Mouse (Mus musculus) cortical plate, adult 2 months (tissue): Measurements from ENCODE around the gene Xrcc5. TPM values are rescaled to one million over a fixed set of nuclear protein-coding genes. Genes with fewer than 3 reads are reported as not detected.

Experiments
- H3K27ac ChIP-seq: fragments of 200-500 bp; 2 replicates; pipeline ENCODE4 v1.5.1; 2012; ENCODE audit warnings: low read length, control low read depth, inconsistent platforms; ENCODE audit not compliant: insufficient read depth
- H3K4me1 ChIP-seq: fragments of 200-500 bp; 2 replicates; pipeline ENCODE4 v1.6.1; 2011; ENCODE audit warnings: low read length; ENCODE audit not compliant: control insufficient read depth, insufficient read depth
- H3K4me3 ChIP-seq: fragments of 200-500 bp; 2 replicates; pipeline ENCODE4 v1.5.1; 2011; ENCODE audit warnings: mild to moderate bottlenecking, low read length, control low read depth; ENCODE audit not compliant: insufficient read depth
- CTCF ChIP-seq: fragments of 200-500 bp; IDR thresholded peaks from 2 replicates; pipeline ENCODE4 v1.5.1; 2011; ENCODE audit warnings: mild to moderate bottlenecking, control low read depth, low read length; ENCODE audit not compliant: insufficient read depth; ENCODE audit errors: extremely low read depth
- POLR2A ChIP-seq: fragments of 200-500 bp; IDR thresholded peaks from 2 replicates; pipeline ENCODE4 v1.6.1; 2011; ENCODE audit warnings: mild to moderate bottlenecking, low read length, control low read depth; ENCODE audit not compliant: insufficient read depth; ENCODE audit errors: extremely low read depth
- polyA plus RNA-seq: library from polyadenylated mRNA; depleted of rRNA; stranded (reverse); fragments of >200 nt; gene quantifications from 2 replicates; pipeline ENCODE4 v1.2.3, GENCODE M21; 2012

Xrcc5 gene
- polyA plus RNA-seq, 1 experiment: 13.0 TPM

- H3K4me3 ChIP-seq: no peak overlapping the region
- TF ChIP-seq POLR2A: no peak
- no peak for TF ChIP-seq CTCF
- H3K27ac ChIP-seq: no peak overlapping the region
- no peaks in the 10 kb centered on the region for H3K4me1 ChIP-seq
Measured at GRCm38 (mm10) chr1:72378151-72378550, 70.9 kb downstream of the Xrcc5 start.

DNA sequence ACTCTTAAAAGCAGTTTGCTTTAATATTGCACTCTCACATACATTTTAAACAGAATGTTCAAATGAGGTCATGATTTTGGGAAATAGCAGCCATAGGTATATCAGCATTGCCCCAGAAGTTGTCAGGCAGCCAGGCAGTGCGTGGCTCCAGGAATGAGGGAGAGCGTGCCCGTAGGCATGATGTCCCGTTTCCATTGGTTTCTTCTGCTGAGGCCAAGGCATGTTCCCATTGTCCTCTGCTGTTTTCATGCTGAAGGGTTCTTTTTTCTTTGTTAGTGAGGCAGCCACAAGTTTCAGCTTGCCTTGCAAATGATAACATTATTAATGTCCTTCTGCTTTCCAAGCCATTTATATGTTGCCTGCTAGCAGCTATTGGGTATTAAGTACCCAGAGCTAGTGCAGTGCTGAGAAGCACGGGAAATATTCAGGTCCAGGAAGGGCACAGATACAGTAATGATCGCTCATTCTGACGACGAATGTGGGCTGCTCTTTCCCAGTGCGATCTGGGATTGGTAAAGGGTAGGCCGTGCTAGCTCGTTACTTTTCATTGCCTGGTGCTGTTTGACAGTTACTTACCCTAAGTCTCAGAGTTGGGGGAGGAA is 72.6 kb downstream of the Xrcc5 start:
- H3K27ac ChIP-seq: no peak overlapping the region
- TF ChIP-seq CTCF: no peak
- no peak for TF ChIP-seq POLR2A
- H3K4me1 ChIP-seq: no peaks in the 10 kb centered on the region
- H3K4me3 ChIP-seq: no peak overlapping the region

- TF ChIP-seq CTCF: 0 out of 2 replicates have a peak, but pooled peaks have one; percentile 1
- no peak for TF ChIP-seq POLR2A
- Histone ChIP-seq H3K27ac (no peak overlapping the region), H3K4me1 (no peaks in the 10 kb centered on the region), H3K4me3 (no peak overlapping the region)
Measured at GRCm38 (mm10) chr1:72380544-72380943, 73.3 kb downstream of the Xrcc5 start.

GRCm38 (mm10) chr1:72383056-72383455 is 75.8 kb downstream of the Xrcc5 start:
- Histone ChIP-seq H3K4me1 (no peaks in the 10 kb centered on the region), H3K27ac (no peak overlapping the region)
- TF ChIP-seq CTCF: no peak
- TF ChIP-seq POLR2A: no peak

DNA sequence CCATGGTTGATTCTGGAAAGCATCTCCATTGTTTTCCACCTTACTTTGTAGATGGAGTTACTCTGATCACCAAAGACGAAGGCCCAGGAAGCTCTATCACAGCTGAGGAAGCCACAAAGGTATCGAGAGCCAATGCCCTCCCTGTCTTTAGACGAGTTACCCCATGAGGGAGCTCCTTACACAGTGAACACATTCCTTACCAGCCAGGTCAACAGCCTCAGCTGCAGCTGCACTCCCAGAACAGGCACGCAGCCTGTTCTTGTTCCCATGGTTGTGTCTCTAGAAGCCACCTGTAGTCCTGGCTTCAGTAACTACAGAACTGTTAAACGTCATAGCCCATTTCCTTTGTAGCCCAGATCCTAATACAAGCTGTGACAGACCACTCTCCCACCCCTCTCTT is 76.4 kb downstream of the Xrcc5 start:
- no peaks in the 10 kb centered on the region for H3K4me1 ChIP-seq
- TF ChIP-seq POLR2A: no peak
- TF ChIP-seq CTCF: no peak
- no peak overlapping the region for H3K27ac ChIP-seq
- no peak overlapping the region for H3K4me3 ChIP-seq

More at GRCm38 (mm10) chr1:72383056-72383455, 75.8 kb downstream of the Xrcc5 start:
- no peak overlapping the region for H3K4me3 ChIP-seq

DNA sequence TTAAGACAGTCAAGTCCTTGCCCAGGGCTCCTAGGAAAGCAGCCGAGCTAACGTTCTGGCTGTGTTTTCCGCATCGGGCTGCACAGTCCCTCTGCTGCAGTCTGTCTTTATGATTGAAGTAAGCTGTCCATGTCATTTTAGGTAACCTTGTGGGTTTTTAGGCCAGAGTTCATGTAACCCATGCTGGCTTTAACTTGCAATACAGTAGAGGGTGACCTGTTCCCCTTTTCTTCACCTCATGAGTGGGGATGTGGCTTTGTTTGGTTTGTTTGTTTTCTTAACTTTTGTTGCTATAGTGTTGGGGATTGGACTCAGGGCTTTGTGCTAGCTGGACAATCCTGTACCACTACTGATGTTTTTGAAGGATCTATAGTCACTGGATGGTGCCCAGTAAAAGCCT is 83.2 kb downstream of the Xrcc5 start:
- no peak for TF ChIP-seq CTCF
- no peak overlapping the region for H3K27ac ChIP-seq
- no peaks in the 10 kb centered on the region for H3K4me1 ChIP-seq
- H3K4me3 ChIP-seq: no peak overlapping the region

GRCm38 (mm10) chr1:72399720-72400401 is 92.6 kb downstream of the Xrcc5 start:
- Histone ChIP-seq H3K4me1 (no peaks in the 10 kb centered on the region), H3K4me3 (no peak overlapping the region), H3K27ac (no peak overlapping the region)
- TF ChIP-seq CTCF (no peak), POLR2A (no peak)

GRCm38 (mm10) chr1:72400616-72401015 is 93.4 kb downstream of the Xrcc5 start:
- TF ChIP-seq CTCF: no peak
- TF ChIP-seq POLR2A: no peak
- no peak overlapping the region for H3K4me3 ChIP-seq
- H3K4me1 ChIP-seq: no peaks in the 10 kb centered on the region
- no peak overlapping the region for H3K27ac ChIP-seq

DNA sequence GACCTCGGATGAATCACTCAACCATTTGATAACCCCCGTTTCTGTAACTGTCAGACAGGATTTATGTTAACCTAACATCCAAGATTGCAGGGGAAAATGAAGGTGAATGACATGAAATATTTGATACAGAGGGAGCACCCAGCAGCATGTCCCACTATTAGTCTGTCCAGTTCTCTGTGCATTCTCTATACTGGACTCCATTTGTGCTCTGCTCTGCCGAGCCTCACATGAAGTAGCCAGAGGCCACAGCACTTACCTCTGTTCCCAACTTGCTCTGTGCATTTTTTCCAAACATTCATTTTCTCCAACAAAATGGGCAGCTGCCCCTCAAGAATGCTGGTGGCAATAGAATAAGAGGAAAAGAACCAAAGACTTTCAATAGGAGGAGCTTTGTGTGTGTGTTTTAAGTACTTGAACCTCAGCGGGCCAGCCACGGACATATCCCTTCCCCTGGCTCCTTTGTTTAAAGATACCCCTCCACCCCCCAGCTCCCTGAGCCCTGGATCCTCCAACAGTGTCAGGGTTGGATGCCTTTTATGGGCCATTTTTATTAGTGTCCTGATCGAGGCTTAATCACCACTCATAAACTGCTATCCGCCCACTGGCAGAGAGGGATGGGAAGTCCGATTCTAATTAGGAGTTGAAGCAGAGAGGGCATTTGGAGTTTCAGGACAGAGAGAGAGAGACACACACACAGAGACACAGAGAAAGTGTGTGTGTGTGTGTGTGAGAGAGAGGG is 94.3 kb downstream of the Xrcc5 start:
- Histone ChIP-seq H3K4me1 (no peaks in the 10 kb centered on the region), H3K27ac (no peak overlapping the region), H3K4me3 (no peak overlapping the region)
- no peak for TF ChIP-seq CTCF
- no peak for TF ChIP-seq POLR2A

- Histone ChIP-seq H3K4me1 (no peaks in the 10 kb centered on the region), H3K27ac (no peak overlapping the region), H3K4me3 (no peak overlapping the region)
- TF ChIP-seq POLR2A: no peak
- TF ChIP-seq CTCF: no peak
Measured at GRCm38 (mm10) chr1:72406505-72407079, 99.4 kb downstream of the Xrcc5 start.
